Mouse (Mus musculus) myocyte (in vitro differentiated cells): ENCODE results near the gene Casz1.

ENCODE experiments used
- E2F4 ChIP-seq: IDR thresholded peaks from one replicate; pipeline ENCODE4 v1.6.1; 2011; ENCODE audit warnings: mild to moderate bottlenecking, control low read depth, moderate library complexity; ENCODE audit not compliant: insufficient read depth
- MAX ChIP-seq: IDR thresholded peaks from one replicate; pipeline ENCODE4 v1.6.1; 2011; ENCODE audit warnings: low read depth, mild to moderate bottlenecking, control low read depth
- POLR2A ChIP-seq: IDR thresholded peaks from one replicate; pipeline ENCODE4 v1.6.1; 2011; ENCODE audit warnings: low read depth, mild to moderate bottlenecking, control low read depth, moderate library complexity; ENCODE audit not compliant: insufficient read length
- POLR2AphosphoS2 ChIP-seq: IDR thresholded peaks from one replicate; pipeline ENCODE4 v1.6.1; 2011; ENCODE audit warnings: low read depth, control low read depth; ENCODE audit not compliant: insufficient read length

DNA sequence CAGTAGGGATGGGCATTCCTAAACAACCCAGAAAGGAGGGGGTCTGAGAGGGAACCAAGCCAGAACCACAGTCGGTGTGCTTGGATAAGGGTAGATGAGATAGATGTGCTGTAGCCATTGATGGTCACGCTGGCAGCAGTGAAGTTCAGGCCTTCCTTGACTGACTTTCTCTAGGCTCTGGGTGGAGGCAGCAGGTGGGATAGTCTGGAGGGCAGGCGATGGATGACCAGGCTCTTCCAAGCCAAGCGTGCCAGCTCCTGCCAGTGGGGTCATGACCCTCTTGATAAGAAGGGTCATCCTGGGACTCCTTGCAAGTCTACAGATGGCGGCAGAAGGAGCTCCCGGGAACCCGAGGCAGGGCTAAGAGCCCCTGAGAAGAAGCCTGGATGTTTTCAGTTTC lies 107.9 kb downstream of the Casz1 start:
- TF ChIP-seq POLR2AphosphoS2 (no peak), POLR2A (no peak), E2F4 (no peak), MAX (no peak)
